Mouse (Mus musculus) gastrocnemius, adult 18-20 months (tissue): ENCODE results near the gene Zfp949. TPM values are rescaled to one million over a fixed set of nuclear protein-coding genes. Genes with fewer than 3 reads are reported as not detected.
A peak's percentile ranks its signal among the peaks of the same experiment; 100 is the strongest.
"Not testable (repeated sequence)": the region's sequence is repeated elsewhere in the genome, so short reads cannot be mapped to it uniquely, and the experiment has no call there.

ENCODE experiments used
- DNase-seq: peaks from one replicate; pipeline ENCODE4 v3.0.0; 2021; ENCODE audit warnings: low spot score
- total RNA-seq, 2 experiments: library from RNA; stranded (reverse); gene quantifications; 2 replicates each; pipeline ENCODE4 v1.2.3; 2021

Zfp949 gene
- total RNA-seq, 2 experiments from 2014 or later: 8.4 to 9.5 TPM

DNA sequence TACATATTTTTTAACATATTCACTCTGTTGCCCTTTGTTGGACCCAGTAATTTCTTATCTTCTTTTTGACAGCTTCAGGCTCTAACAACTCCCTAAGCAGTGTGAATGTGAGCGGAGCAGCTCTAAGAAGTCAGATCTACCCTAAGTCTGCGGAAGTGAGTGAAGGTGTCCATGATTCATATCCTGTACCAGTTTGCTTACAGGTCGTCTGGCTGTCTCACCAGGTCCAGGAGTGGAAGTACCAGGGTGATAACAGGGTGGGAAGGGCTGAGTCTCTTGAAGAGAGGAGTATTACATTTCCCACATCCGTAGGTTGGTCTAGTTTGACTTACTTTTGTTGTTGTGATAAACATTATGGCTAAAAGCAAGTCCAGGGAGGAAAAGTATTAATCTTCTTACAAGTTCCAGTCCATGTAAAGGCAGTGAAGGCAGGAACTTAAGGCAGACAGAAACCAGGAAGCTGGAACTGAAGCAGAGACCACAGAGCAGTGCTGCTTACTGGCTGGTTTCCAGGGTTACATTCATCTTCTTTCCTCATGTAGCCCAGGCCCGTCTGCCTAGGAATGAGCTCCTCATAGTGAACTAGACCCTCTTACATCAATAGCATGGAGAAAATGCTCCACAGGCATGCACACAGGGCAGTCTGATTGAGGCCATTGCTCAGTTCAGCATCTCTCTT, 8.1 kb upstream of the Zfp949 start:
- no peak for DNase-seq

DNA sequence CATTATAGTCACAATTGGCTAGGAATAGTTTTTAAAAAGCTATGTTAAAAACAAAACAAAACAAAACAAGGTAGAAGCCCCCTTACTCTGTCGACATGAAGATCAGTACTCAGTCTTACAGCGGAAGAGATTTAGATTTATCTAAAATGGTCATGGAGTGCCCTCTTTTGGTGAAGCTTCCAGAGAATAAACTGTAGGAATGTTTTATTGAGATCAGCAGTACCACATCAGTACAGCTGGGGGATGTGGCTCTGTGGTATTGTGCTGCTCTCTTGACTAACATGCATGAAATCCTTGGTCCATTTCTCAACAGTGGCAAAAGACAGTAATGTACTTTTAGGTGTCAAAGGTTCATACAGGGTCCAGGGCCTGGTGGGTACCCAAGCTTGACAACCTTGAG, 5.0 kb upstream of the Zfp949 start:
- peak; percentile 34 for DNase-seq

DNA sequence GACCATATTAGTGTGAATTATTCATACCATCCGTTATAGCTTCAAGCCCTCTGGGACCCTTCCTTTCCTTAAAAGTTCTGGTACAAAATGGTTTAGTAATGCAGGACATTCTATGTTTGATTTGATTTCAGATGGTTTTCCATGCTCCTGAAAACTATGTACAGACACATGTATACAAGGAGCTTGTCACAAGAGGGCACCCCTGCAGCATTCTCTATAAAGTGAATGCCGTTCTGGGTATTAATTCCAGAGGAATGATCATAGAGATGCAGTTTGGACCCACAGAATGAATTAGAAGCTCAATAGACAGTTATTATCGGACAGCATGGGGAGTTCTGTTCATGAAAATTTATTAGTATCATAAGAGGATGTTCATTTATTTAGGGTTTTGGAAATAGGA, 2.3 kb upstream of the Zfp949 start:
- no peak for DNase-seq

- DNase-seq: peak; percentile 72
Observed at GRCm38 (mm10) chr9:88546166-88546565, 1.7 kb upstream of the Zfp949 start.

- DNase-seq: no peak
Observed at GRCm38 (mm10) chr9:88546657-88547056, 1.2 kb upstream of the Zfp949 start.

GRCm38 (mm10) chr9:88547270-88547669, 550 bp upstream of the Zfp949 start:
- DNase-seq: peak; percentile 32

DNA sequence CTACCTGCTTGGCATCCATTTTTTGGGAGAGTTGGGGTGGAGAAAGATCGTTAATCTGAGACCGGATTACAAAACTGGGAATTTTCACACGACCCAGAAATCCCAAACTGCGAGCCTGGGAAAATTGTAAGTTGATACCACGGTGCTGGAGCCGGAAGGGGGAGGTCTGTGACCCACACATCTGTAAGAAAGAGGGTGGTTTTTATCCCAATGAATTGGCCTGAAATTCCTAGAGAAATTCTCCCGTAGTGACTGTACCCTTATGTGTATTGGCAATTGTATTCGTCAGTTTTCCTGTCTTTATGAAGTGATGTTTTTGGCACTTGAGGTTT, 760 bp downstream of the Zfp949 start:
- DNase-seq: no peak

- DNase-seq: no peak
Observed at GRCm38 (mm10) chr9:88553071-88553470, 5.3 kb downstream of the Zfp949 start.

DNA sequence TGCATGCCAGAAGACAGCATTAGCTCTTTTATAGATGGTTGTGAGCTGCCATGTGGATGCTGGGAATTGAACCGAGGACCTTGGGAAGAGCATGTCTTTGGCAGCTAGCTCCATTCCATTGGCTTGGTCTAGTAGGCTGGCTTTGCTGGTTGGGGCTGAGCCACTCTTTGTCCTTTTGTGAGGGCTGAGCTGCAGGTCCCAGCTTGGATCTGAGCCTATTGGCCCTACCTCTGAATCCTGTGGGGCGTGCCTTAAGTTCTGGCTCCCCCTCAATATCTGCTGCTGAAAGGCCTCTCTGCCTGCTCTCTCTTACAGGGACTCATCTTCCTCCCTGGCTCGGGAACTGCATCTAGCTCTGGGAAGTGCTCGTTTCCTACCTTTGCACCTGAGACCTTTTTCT, 10.3 kb downstream of the Zfp949 start:
- no peak for DNase-seq

- DNase-seq: not testable (repeated sequence)
Observed at GRCm38 (mm10) chr9:88561476-88561875, 13.7 kb downstream of the Zfp949 start.

- DNase-seq: not testable (repeated sequence)
Observed at GRCm38 (mm10) chr9:88570471-88570870, 22.7 kb downstream of the Zfp949 start.

GRCm38 (mm10) chr9:88580591-88580990, 32.8 kb downstream of the Zfp949 start, which contains the start of gene Trim43a:
Gene Trim43a (plus strand): TSS chr9:88580891.
- DNase-seq: not testable (repeated sequence)

DNA sequence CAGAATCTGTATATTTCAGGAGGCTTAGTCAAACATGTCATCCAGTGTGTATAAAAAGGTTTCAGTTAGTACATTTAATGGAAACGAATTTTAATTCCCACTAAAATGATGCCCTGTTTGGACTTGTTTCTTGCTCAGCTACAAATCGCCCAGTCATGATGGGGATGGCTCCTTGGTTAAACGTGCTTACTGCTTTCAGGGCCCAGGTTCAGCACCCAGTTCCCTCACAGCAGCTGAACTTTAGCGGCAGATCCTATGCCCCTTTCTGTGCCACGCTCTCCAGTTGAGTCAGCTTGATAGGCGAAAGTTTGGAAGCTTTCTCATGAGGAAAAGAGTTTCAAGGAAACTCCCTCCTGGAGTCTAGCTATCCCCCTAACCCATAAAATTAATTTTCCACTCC, 45.9 kb downstream of the Zfp949 start:
- DNase-seq: not testable (repeated sequence)

DNA sequence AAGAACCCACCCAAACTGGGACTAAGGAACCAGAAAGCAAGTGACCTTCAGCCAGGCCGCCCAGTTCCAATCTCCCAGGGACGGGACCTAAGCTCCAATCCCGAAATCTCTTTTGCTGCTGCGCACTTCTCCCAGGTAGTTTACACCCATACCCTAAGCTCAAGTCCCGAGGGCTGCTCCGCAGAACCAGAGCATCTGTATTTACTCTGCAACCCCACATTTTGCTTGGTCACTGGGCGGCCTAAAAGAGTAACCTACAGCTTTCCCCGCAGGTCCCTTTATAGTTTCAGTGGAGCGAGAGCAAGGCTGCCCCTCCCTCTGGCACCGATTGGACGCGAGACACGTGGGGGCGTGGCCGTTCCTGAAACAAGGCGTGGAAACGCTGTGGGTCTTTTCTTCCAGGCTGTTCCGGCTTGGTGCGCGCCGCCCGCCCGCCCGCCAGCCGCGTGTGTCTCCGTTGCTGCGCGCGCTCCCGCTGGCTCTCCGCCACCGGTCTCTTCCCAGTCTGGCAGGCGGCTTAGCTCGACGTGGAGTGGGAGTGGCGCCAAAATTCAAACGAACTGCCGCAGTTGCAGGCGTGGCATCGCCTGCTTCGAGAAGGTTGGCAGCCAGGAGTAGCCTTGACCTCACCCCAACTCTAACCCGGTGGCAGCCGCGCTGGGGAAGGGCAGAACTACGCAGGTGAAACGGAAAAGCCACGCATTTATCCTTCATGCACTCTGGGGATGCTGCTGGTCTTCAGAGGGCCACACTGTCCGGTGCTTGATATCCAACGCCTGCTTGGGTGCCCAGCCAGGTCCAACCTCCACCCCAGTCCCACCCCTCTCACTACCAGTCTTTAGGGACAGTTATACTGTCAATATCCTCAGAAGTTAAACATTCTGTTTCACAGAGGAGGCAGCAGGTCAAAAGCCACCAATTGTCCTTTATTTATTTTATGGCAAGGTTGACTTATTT, 51.7 kb downstream of the Zfp949 start:
- peak; percentile 99 for DNase-seq

Other genes starting within 250 kb of the Zfp949 start
- 1 to 10 TPM; 1.6 to 2.7 TPM for gene Nt5e, start 220.8 kb upstream of the Zfp949 start, total RNA-seq
- 10 to 100 TPM; 12.8 to 13.6 TPM for gene Snx14, start 109.1 kb upstream of the Zfp949 start, total RNA-seq
- not detected for gene Gm20537, start 91.4 kb upstream of the Zfp949 start, total RNA-seq
- 10 to 100 TPM; 51.4 to 68.7 TPM for gene Syncrip, start 65.4 kb upstream of the Zfp949 start, total RNA-seq
- under 1 TPM; 0.12 to 0.30 TPM for gene Trim43a, start 32.9 kb downstream of the Zfp949 start, total RNA-seq
- gene Mthfsl, start 172.3 kb downstream of the Zfp949 start, total RNA-seq: 10 to 100 TPM; 10.2 to 13.7 TPM
- gene Bcl2a1d, start 183.9 kb downstream of the Zfp949 start, total RNA-seq: under 1 TPM in 1 of 2 experiments, not detected in 1; 0.33 TPM